Mouse (Mus musculus): ENCODE measurements around the gene Cntnap5c. TPM values are rescaled to one million over a fixed set of nuclear protein-coding genes. Genes with fewer than 3 reads are reported as not detected.
"Not testable (repeated sequence)": the region's sequence is repeated elsewhere in the genome, so short reads cannot be mapped to it uniquely, and the experiment has no call there.

Cntnap5c gene
- polyA plus RNA-seq (2016; fragmentation: Nextera tagmentation; extraction: Ambion mirVana), result 0.09 TPM in 1 of 2 replicates, not detected in the other

DNA sequence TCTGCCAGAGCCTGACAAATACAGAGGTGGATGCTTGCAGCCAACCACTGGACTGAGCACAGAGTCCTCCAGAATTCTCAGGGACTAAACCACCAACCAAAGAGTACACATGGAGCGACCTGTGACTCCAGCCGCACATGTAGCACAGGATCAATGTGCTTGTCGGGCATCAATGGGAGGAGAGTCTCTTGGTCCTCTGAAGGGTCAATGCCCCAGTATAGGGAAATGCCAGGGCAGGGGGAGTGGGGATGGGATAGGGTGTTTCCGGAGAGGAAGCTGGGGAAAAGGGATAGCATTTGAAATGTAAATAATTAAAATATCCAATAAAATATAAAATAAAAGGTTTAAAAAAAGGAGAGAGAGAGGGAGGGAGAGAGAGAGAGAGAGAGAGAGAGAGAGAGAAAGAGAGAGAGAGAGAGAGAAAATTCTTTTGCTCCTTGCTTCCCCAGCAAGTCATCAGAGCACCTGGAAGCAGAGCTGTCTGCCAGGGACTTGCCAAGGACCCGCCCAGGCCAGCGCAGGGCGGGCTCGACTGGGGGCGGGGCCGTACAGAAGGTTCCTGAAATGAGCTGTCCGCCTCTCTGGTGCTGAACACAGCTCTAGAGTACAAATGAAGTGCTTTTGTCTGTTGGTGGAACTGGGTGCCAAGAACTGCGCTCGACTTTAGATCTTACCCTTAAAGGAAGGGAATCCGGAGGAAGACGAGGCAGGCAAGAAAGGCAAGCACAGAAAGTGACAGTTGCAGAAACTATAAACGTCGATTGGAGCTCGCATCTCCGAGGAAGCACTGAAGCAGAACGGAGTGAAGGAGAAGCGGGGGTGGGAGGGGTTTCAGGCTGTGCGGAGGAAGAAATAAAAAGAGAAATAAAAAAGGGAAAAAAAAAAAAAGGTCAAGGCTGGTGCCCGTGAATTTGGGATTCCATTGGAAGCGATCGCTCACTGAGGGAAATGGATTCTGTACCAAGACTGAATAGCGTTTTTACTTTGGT is at the start of gene Cntnap5c:
Gene Cntnap5c, plus strand, starts transcription at position 949 of the 989 bp plus-strand sequence.
- 18% methylated on average over 26 of the region's 26 CpGs for WGBS
- Histone ChIP-seq H3K4me3 (peak within 1 kb of the TSS; percentile 39), H3K36me3 (no peaks in the 10 kb centered on the region)

DNA sequence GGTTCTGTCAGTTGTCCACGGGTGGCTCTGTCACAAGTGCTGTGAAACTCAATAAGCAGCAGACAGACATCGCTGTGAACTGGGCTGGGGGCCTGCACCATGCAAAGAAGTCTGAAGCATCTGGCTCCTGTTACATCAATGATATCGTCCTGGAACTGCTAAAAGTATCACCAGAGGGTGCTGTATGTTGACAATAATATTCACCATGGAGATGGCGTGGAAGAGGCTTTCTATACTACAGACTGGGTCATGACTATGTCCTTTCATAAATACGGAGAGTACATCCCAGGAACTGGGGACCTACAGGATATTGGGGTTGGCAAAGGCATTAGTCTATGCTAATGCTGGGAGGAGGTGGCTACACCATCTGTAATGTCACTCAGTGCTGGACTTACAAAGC is 27.3 kb upstream of the Cntnap5c start, which contains the start of gene Gm21834:
Gene Gm21834, minus strand, starts transcription at position 101 of the 400 bp plus-strand sequence.
- WGBS, result 87% methylated on average over 5 of the region's 5 CpGs
- H3K4me3 ChIP-seq, result no peak within 1 kb of the TSS
- H3K36me3 ChIP-seq, result no peaks in the 10 kb centered on the region
- no peak within 1 kb of the TSS for H3K27ac ChIP-seq
- H3K9me3 ChIP-seq, result 0 out of 2 replicates have a peak, but pooled peaks cover 7% of the 10 kb centered on the region
- DNase-seq (ENCODE audit: low spot score), result no peak
- no peaks in the 10 kb centered on the region for H3K4me1 ChIP-seq (replicated peaks)
- H3K27me3 ChIP-seq (ENCODE audit: insufficient read depth, poor library complexity, severe bottlenecking), result no peaks in the 10 kb centered on the region

More for the DNA sequence above, at the start of gene Cntnap5c:
- Histone ChIP-seq H3K9me3 (no peaks in the 10 kb centered on the region), H3K27ac (no peak within 1 kb of the TSS), H3K4me1 (replicated peaks) (0 out of 2 replicates have a peak, but pooled peaks cover 3% of the 10 kb centered on the region), H3K27me3 (ENCODE audit: insufficient read depth, poor library complexity, severe bottlenecking) (no peaks in the 10 kb centered on the region)
- peak; percentile 72 for DNase-seq (ENCODE audit: low spot score)

DNA sequence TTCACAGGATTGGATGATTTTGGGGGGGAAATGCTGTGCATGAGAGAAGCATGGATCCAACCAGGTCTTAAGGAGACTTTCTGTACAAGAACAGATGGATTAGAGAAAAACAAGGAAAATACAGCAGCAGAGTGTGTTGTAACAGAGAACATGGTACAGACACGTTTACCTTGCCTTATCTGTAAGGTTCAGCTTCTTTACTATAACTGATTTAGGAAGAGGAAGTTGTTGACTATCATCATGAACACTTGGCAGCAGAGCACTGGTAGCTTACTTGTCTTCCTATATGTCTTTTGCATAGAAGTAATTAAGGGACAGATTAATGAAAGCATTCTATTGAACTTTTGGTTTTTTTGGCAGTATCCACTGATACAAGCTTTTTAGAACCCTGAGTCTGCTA is 11.3 kb upstream of the Cntnap5c start:
- H3K9me3 ChIP-seq, result no peaks in the 10 kb centered on the region
- no peaks in the 10 kb centered on the region for H3K4me1 ChIP-seq (replicated peaks)
- no peak for DNase-seq (ENCODE audit: low spot score)
- WGBS, result 77% methylated on average over 1 of the region's 1 CpGs
- H3K4me3 ChIP-seq, result no peak overlapping the region
- H3K36me3 ChIP-seq, result no peaks in the 10 kb centered on the region
- no peaks in the 10 kb centered on the region for H3K27me3 ChIP-seq (ENCODE audit: insufficient read depth, poor library complexity, severe bottlenecking)
- H3K27ac ChIP-seq, result no peak overlapping the region

DNA sequence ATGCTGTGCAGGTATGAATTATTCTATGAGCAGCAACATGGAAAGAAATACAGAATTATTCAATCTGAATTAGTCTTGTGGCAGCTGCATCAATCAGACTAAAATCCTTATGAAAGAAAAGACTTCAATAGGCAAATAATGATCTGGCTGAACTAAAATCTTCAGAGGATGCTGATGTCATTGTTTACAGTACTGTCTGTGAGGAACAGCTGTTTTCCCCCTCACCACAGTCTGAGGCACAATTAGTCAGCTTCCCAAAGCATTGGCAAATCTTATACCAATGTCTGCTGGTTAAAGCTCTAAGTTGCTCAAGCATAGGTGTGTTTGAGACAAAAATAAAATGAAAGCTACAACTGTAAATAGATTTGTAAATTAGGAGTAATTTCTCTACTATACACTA is 2.1 kb upstream of the Cntnap5c start:
- DNase-seq (ENCODE audit: low spot score), result no peak
- H3K27ac ChIP-seq, result no peak overlapping the region
- H3K4me3 ChIP-seq, result no peak overlapping the region
- H3K36me3 ChIP-seq, result no peaks in the 10 kb centered on the region
- no peaks in the 10 kb centered on the region for H3K9me3 ChIP-seq
- 0 out of 2 replicates have a peak, but pooled peaks cover 3% of the 10 kb centered on the region for H3K4me1 ChIP-seq (replicated peaks)
- no peaks in the 10 kb centered on the region for H3K27me3 ChIP-seq (ENCODE audit: insufficient read depth, poor library complexity, severe bottlenecking)

DNA sequence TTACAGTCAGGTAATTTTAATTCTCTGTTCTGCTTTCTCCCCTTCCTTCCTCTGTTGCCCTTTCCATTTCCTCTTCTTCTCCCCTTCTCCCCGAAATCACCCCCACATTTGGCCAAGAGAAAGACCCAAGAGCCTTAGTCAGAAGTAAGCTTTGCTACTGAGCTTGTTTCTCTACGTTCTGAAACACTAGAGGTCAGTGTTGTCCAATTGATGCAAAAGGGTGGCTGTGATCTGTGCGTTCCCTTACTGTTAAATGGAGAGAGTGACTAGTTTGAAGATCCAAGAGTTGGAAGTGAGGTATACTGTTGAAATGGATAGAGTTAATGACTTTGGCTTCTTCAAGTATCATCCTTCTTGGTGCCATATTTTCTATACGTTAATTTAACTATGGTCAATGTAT is 1.5 kb downstream of the Cntnap5c start:
- Histone ChIP-seq H3K27ac (no peak overlapping the region), H3K4me3 (no peak overlapping the region), H3K36me3 (no peaks in the 10 kb centered on the region), H3K9me3 (no peaks in the 10 kb centered on the region), H3K4me1 (replicated peaks) (0 out of 2 replicates have a peak, but pooled peaks cover 3% of the 10 kb centered on the region), H3K27me3 (ENCODE audit: insufficient read depth, poor library complexity, severe bottlenecking) (no peaks in the 10 kb centered on the region)
- no peak for DNase-seq (ENCODE audit: low spot score)
- 21% methylated on average over 4 of the region's 4 CpGs for WGBS

DNA sequence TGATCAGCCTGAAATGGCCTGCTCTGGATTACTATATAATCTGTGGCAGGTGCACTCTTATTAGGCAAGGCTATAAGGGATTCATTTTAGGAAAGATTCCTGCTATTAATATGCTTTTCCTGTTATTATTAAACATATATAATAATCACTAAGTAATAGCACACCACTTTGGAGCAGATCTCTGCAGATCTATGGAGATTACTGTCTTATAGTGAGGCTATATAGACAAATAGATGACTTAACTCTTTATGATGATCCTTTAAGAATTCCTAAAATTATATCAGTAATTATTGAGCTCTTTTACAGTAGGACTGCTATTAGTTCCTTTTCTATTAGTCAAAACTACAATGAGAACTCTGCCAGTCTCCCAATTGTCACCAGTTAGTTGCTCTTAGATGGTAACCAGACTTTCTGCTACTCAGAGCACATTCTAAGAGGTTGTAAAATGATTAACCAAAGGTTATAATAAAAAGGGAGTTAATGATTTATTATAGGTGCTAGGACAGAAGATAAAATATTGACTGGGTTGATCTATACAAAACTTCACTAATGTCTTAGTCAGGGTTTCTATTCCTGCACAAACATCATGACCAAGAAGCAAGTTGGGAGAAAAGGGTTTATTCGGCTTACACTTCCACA is 18.9 kb downstream of the Cntnap5c start:
- Histone ChIP-seq H3K9me3 (no peaks in the 10 kb centered on the region; the same call in 1 of the 2 replicates), H3K36me3 (no peaks in the 10 kb centered on the region), H3K4me3 (no peak overlapping the region), H3K27ac (no peak overlapping the region), H3K4me1 (replicated peaks) (no peaks in the 10 kb centered on the region), H3K27me3 (ENCODE audit: insufficient read depth, poor library complexity, severe bottlenecking) (no peaks in the 10 kb centered on the region)
- 81% methylated on average over 1 of the region's 1 CpGs for WGBS
- no peak for DNase-seq (ENCODE audit: low spot score)

DNA sequence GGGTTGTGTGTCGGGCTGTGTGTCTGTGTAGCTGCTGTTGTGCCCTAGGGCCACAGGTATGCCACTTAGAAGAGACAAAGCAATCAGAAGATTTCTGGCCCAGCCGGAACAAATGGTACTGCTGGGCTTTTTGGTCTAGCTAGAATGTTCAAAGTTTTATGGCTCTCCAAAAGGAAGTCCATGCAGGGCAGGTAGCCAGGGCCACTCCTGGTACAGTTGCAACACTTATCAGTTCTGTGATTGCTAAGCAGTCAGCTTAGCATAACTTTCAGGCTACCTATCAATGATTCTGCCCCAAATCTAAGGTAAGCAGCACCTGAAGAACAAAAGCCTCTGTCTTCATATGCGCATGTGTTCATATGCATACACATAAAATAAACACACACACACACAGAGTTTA is 26.0 kb downstream of the Cntnap5c start:
- H3K27ac ChIP-seq, result no peak overlapping the region
- peaks cover 6% of the 10 kb centered on the region; the same call in 1 of the 2 replicates for H3K4me1 ChIP-seq (replicated peaks)
- H3K27me3 ChIP-seq (ENCODE audit: insufficient read depth, poor library complexity, severe bottlenecking), result no peaks in the 10 kb centered on the region
- H3K36me3 ChIP-seq, result no peaks in the 10 kb centered on the region
- no peaks in the 10 kb centered on the region for H3K9me3 ChIP-seq
- WGBS, result 82% methylated on average over 3 of the region's 3 CpGs
- no peak for DNase-seq (ENCODE audit: low spot score)
- no peak overlapping the region for H3K4me3 ChIP-seq

DNA sequence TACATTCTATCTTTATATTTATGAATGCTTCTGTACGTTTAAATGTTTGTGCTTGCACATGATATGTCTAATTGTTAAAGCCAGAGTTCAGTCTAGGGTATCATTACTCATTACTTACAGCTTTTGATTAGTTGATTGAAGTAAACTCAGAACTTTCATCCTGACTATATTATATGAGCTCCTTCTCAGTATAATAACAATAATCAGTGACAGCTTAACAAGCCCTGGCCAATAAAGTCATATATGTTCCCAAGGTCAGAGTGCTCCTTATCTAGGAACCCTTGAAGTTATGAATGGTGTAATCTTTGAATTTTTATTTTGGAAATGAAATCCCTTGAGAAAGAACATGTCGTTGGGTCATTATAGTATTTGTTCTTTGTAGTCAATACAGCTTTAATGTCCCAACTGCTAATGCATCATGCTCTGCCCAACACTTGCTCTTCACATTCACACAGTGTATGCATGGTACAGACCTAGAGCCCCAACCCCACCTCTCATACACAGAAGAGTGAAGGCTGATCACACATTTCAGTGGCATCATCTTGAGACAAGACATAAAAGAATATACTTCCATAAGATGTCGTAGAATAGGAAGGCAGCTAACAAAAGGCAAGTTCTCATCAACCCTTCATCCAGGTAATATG is 27.4 kb downstream of the Cntnap5c start:
- Histone ChIP-seq H3K4me1 (replicated peaks) (peaks cover 6% of the 10 kb centered on the region; the same call in 1 of the 2 replicates), H3K27ac (no peak overlapping the region), H3K4me3 (no peak overlapping the region), H3K36me3 (no peaks in the 10 kb centered on the region), H3K27me3 (ENCODE audit: insufficient read depth, poor library complexity, severe bottlenecking) (no peaks in the 10 kb centered on the region), H3K9me3 (no peaks in the 10 kb centered on the region)
- 85% methylated on average over 3 of the region's 3 CpGs for WGBS
- no peak for DNase-seq (ENCODE audit: low spot score)

DNA sequence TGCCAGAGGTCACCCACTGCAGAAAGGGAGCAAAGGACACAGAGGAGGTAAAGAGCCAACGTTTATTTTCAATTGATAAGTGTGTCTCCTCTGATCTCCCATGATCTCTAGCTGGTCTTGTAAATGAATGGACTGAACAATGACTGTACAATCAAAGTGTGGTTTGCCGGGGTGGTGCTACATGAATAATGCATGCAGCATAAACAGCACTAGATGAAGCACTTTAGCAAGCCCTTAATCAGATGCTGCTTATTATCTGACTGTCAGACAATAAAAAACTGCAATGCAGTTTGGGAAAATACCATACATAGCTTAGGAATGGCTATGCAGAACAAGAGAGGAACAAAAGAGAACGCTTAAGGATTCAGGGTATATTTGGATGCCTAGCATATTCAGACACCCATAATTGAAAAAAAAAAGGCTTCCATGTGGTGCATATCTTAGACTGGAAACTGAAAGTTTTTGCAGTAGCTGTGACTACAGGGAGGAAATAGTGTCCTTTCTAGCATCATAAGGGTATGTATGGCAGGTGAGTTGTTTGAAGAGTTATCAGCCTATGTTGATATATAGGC is 30.1 kb downstream of the Cntnap5c start:
- WGBS, result 49% methylated on average over 3 of the region's 3 CpGs
- DNase-seq (ENCODE audit: low spot score), result no peak
- no peak overlapping the region for H3K27ac ChIP-seq
- H3K27me3 ChIP-seq (ENCODE audit: insufficient read depth, poor library complexity, severe bottlenecking), result no peaks in the 10 kb centered on the region
- H3K4me1 ChIP-seq (replicated peaks), result peaks cover 6% of the 10 kb centered on the region; the same call in 1 of the 2 replicates
- no peaks in the 10 kb centered on the region for H3K9me3 ChIP-seq
- H3K36me3 ChIP-seq, result no peaks in the 10 kb centered on the region
- H3K4me3 ChIP-seq, result no peak overlapping the region

DNA sequence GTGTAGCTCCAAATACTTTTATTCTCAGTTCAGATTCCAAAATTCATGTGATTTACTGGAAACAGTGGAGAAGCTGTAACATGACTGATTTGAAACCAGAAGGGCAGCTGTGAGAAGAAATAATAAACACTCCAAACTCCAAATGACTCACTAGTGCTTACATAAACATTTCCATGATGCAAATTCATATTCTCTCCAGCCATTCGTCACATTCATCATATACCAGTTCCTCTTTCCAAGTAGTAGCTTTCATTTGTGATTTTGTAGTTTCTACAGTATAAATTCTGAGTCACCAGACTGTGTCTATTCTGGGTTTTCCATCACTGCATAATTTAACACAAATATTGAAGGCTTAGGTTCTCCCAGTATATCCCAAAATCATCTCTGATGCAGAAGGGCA is 31.8 kb downstream of the Cntnap5c start:
- Histone ChIP-seq H3K27me3 (ENCODE audit: insufficient read depth, poor library complexity, severe bottlenecking) (no peaks in the 10 kb centered on the region), H3K27ac (no peak overlapping the region), H3K4me1 (replicated peaks) (peaks cover 6% of the 10 kb centered on the region; the same call in 1 of the 2 replicates), H3K4me3 (no peak overlapping the region), H3K9me3 (no peaks in the 10 kb centered on the region), H3K36me3 (no peaks in the 10 kb centered on the region)
- DNase-seq (ENCODE audit: low spot score), result no peak
- 91% methylated on average over 1 of the region's 1 CpGs for WGBS

DNA sequence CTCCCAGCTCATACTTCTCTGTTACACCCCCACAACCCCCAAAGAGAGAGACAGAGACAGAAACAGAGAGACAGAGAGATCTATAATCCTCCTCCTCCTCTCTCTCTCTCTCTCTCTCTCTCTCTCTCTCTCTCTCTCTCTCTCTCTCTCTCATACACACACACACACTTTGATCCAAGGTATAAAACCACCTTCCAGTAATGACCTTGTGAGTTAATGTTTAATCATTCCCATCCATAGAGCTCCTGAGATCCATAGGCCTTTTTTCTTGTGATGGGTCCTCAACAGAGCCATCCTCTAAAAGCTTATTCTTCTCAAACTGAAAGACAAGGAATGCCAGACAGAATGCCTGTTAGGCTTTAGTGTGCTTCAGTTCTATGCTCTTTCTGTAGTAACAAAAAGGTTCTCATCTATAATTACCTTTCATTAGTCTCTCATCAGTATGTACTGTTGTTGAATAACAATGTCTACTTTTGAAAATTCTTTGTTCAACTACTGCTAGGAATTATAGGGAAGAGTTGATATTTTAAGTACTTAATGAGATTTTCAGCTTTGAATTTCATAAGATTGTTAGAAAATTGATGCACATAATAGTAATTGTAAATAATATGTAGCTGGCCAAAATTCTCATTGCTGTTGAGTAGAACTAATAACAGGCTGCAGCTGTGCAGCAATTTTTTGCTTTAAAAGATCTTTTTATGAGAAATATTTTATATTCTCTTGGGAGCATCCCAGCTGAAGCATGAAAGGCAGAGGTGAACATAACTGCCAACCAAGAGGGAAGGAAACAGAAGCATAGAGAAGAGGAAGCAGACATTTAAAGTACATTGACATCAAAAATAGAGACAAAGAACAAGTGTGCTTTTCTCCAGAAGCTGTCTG is 68.0 kb downstream of the Cntnap5c start:
- no peak for DNase-seq (ENCODE audit: low spot score)
- Histone ChIP-seq H3K4me3 (no peak overlapping the region), H3K36me3 (no peaks in the 10 kb centered on the region), H3K4me1 (replicated peaks) (no peaks in the 10 kb centered on the region), H3K27ac (no peak overlapping the region), H3K27me3 (ENCODE audit: insufficient read depth, poor library complexity, severe bottlenecking) (no peaks in the 10 kb centered on the region), H3K9me3 (no peaks in the 10 kb centered on the region)

DNA sequence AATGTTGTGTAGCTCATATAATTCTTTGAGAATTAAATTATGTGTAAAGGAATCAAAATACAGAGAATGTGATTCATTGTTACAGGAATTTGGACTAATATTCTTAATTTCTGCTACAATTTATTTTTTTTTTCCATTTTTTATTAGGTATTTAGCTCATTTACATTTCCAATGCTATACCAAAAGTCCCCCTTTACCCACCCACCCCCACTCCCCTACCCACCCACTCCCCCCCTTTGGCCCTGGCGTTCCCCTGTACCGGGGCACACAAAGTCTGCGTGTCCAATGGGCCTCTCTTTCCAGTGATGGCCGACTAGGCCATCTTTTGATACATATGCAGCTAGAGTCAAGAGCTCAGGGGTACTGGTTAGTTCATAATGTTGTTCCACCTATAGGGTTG is 86.4 kb downstream of the Cntnap5c start:
- not testable (repeated sequence) for H3K4me3 ChIP-seq; H3K9me3 ChIP-seq; H3K27me3 ChIP-seq (ENCODE audit: insufficient read depth, poor library complexity, severe bottlenecking); DNase-seq (ENCODE audit: low spot score); H3K27ac ChIP-seq; H3K4me1 ChIP-seq (replicated peaks); H3K36me3 ChIP-seq
- WGBS, result no CpG with 5 or more reads among the region's 4 CpGs

Data from hindbrain, embryonic 10.5 days (tissue).